Mouse (Mus musculus) telencephalon, adult 2 months (tissue): ENCODE results near the gene Pkn2.

Source experiments
- DNase-seq: peaks from one replicate; pipeline ENCODE4 v3.0.0-alpha.2; 2011; ENCODE audit warnings: low read depth, low spot score

Pkn2 gene

GRCm38 (mm10) chr3:142834024-142834423 is 47.8 kb downstream of the Pkn2 start:
- no peak for DNase-seq

DNA sequence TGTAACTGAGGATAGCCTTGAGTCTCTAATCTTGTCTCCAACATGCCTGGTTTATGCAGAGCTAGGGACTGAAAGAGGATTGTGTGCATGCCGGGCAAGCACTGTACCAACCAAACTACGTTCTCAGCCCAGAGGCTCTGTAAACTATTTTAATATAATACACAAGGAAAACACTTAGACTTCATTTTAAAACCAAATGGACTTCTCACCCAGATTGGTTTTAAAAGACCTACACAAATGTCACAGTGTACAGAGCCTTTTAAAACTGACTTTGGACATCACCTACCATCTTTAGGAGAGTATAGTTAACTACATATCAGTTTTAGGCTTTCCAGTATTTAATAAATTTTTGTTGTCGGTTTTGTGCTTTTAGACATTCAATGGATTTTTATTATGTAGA is 48.9 kb downstream of the Pkn2 start:
- DNase-seq = no peak

DNA sequence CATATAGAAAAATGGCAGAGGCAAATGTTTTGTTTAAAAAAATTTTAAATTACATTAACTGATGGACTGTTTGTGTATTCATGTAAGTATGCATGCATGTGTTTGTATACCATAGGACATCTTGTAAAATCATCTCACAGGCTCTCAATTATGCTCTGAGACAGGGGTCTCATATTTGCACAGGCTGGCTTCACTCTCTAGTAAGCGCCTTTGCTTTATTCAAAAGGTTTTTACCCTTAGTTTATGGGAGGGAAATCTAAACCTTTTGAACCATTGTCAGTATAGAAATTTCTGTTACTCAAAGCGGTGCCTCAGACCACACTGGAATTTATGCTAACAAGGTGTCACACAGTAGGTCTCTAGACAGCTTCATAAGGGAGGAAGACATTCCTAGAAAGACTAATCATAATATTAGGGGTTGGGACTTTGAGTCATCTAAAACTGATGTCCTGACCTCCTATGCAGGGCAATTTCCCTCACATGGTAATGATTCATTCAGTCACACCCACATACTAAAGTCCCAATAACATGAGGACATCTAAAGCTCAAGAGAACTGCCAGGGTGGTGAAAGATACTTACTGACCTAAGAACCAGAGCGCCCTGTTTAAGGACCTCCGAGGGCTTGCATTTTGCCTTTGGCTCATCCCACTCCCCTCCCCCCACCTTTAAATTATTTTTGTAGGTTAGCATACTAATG is 55.2 kb downstream of the Pkn2 start:
- DNase-seq = no peak

DNA sequence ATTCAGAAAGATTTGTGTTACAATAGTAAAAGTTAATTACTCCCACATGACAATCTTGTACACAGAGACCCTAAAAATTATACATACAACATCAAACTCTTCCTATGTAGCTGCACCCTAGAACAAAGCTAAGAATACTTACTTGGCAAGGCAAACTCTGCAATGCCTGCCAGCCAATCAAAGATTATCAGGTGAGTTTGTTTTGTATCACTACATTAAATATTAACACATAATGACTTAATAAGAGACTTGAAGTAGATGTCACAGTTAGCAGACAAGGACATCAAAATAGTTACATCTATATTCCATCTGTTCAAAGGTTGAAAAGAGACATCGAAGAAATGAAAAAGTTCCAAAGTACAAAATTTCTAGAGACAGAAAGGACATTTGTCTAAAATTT is 58.2 kb downstream of the Pkn2 start:
- DNase-seq = no peak

DNA sequence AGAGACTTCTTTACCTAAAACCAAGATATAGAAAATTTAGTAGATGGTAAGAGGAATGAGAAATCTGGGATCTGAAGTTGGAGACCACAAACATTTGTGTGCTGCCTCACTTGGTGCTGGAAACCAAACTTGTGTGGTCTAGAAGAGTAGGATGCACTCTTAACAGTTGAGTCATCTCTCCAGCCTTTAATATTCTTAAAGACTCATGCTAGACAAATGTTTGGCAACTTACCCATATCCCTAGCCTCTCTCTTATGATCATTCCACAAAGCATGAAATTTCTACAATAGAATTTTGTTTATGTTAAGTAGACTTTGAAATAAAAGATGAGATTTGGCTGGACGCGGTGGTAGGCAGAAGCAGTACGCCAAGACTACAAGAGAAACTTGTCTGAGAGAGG is 64.3 kb downstream of the Pkn2 start:
- DNase-seq = no peak

DNA sequence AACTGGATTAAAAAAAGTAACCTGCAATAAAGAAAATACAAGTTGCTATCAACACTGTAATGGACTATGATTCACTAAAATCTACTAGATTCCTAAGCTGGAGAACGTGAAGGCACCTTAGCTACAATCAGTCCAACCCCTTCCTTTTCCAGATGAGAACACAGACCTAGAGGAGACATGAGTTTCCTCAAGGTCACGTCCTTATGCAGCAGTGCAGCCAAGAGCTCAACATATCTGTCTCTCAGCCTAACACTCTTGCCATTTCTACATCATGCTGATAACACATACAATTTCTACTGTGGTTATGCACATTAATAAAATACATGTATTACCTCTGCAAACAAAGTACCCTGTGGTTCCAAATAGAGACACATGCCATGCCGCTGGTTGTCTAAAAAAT is 70.2 kb downstream of the Pkn2 start:
- no peak for DNase-seq

DNA sequence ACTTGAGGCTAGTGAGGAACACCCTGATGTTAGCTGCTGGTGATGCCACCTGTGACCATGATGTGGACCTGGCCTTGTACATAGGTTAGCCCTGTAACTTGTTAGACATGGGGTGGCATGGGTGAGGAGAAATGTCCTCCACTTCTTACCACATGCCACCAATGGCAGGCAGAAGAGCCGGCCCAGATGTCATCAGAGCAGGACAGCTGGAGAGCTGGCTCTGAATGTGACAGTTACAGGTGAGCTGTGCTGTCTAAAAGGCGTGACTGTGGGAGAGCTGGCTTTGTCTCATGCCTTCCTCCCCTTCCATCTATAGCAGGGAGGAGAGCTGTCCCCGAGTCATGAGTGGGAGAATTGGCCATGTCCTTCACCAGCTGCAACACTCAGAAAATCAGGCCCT is 86.2 kb downstream of the Pkn2 start:
- DNase-seq = no peak

GRCm38 (mm10) chr3:142786423-142787072 is 95.3 kb downstream of the Pkn2 start:
- DNase-seq = no peak

DNA sequence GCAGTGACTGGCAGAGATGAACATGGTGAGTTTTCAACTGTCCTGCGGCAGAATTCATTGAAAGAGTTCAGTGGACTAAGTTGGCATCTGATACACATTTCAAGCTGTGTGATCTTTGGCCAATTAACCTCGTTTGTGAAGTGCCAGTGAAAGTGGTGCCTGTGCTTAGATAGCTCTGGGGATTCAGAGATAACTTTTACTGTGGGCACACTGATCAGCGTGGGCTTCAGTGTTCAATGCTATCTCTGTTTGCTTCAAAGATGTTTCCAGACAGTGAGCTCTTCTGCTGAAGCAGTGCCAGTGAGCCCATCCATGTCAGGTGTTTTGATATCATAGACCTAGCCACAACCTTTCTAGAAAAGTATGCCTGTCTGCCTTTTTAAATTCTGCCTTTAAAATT is 104.6 kb downstream of the Pkn2 start:
- DNase-seq = no peak

GRCm38 (mm10) chr3:142773538-142774191 is 108.1 kb downstream of the Pkn2 start:
- no peak for DNase-seq

DNA sequence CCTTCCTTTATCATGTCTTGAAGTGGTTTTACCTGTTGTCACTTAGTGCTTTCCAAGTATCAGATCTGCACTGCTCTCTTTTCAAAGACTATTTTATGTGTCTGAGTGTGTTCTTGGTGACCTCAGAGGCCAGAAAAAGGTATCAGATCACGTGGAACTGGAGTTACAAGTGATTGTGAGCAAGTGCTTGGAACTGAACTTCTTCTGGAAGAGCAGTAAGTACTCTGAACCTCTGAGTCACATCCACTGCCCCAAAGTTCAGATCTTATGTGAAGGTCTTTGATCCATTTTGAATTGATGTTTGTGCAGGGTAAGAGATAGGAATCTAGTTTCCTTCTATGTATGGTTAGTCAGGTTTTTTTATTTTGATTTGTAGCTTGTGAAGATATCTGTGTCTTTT is 111.3 kb downstream of the Pkn2 start:
- no peak for DNase-seq

DNA sequence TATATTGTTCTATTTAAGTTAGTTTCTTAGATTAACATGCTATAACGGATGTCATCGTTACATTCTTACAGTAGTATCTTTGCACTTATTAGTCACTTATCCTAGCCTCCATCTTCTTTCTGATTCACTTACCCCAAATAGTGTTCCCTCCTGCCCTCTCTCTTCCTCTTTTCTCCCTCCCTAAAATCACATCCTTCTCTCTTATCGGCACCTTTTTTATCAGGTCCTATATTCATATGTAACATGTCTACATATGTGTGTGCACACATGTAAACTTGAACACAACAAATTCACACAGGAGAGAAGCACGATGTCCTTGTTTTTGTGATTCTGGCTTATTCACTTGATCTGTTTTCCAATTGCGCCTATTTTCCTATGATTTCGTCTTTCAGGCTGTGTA is 113.3 kb downstream of the Pkn2 start:
- no peak for DNase-seq

DNA sequence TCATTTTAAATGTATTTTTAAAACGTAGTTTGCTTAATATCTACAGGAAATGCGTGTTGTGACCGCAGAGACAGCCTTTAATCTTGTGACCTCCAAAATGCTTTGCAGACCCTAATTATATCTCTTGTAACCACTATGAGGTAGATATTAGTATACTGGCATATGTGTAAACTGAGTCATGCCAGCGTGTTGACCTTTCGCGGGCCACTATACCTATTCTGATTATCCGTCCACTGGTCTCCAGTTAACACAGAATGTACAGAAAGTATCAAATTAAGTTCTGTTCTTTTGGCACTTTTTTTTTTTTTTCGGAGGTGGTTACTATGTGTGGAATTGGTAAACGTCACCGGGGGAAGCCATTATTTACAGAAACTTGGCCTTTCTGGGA is 116.0 kb downstream of the Pkn2 start:
- no peak for DNase-seq

DNA sequence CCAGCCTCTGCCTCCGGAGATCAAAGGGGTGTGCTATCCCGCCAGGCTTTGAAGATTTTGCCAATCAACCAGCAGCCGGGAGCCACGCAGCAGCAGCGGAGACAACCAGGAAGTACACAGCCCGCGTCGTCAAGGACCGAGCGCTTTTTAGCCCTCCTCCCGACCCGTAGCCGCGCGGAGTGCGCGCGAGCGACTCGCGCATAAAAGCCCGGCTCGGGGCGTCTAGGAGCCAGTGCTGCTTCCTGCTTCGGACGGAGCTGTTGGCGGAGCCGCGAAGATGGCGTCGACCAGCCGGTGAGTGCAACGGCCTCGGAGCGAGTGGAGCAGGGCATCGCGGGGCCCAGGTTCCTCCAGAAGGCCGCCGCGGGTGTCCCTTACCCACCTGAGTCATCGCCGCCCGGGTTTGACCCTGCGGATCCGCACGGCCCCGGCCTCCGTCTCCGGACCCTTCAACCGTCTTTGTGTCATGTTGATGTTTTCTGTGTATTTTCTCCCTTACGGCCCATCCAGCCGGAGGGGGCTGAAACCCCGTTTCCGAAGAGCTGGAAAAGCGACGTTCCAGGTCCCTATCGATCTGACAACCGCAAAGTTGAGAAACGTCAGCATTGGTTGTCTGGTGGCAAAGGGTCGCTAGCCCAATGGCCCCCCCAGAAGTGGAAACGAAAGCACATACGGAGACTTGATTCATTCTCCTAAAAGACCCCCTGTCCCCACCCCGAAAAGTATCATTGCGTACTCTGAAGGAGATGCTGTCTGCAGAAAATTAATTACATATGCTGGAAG is 116.6 kb downstream of the Pkn2 start, which contains the start of gene Gtf2b:
Gene Gtf2b (plus strand): TSS at position 51 of the 783 bp plus-strand sequence.
- peak; percentile 89 for DNase-seq

- no peak for DNase-seq
Measured at GRCm38 (mm10) chr3:142760356-142760755, 121.4 kb downstream of the Pkn2 start.

DNA sequence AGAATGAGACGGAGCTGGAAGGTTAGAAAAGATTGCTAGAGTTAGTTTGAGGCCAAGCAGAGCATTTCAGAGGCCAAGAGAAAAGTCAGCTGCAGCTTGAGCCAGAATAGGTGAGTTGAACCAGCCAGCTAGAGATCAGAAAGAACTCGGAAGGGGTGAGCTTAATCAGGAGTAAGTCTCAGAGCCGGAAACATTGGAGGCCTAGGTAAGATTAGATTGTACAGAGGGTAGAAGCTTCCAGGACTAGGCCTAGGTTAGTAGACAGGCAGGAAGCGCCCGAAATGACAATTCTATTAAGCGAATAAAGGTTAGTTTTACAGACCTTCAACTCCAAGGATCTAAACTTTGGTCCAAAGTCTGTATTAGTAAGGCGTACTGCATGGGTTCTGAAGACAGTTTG is 123.2 kb downstream of the Pkn2 start:
- DNase-seq = no peak

GRCm38 (mm10) chr3:142757841-142758240 is 124.0 kb downstream of the Pkn2 start:
- DNase-seq = no peak

DNA sequence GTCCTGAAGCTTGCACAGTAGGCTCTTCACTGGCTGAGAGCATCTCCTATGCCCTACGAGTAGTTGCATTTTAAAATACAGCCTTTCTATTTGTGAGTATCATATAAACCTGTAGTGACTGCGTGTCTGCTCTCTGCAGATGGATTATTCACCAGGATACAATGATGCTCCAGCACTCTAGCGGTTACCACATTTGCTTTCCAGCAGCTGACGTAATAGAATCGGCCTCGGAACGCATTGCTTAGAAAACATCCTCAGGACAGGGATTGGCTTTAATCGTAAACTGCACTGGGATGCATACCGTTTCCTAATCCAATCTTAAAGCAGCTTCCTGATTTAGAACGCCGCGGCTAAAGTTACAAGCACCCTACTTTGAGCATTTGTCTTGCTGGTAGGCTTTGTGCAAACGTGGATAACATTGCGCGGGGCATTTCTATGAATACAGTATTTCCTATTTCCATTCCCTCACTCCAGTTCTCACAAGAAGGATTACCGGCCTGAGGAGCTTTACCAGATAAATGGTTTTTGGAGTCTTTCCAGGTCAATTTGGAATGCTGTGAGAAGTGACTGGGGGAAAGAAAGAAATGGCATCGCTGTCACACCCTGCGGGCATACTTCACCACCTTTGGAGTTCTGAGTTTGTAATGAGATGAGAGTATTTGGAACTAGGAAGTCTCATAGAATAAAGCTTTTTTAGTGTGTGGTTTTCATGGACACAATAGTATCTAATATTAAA is 126.5 kb downstream of the Pkn2 start:
- DNase-seq = no peak

- no peak for DNase-seq
Measured at GRCm38 (mm10) chr3:142749131-142749530, 132.7 kb downstream of the Pkn2 start.

- DNase-seq = no peak
Measured at GRCm38 (mm10) chr3:142747673-142748072, 134.1 kb downstream of the Pkn2 start.

DNA sequence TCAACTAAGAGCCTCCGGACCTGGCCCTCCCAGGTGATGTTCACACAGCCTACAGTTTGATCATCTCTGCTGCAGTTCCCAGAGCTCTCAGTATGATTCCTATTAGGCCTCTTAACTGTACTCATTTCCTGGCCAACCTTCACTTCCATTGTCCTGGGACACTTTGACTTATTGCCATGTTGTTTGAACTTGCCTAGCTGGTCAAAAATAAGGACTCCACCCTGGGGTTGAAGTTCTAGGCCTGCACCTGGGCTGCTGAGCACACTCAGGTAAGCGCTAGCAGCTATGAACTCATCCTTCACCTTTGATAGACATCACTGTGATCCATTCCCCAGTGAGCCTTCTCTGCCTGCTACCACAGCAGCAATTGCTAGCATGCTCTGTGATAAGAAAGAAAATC is 136.7 kb downstream of the Pkn2 start:
- DNase-seq = no peak
